Mouse (Mus musculus) spleen, adult 2 months (tissue): ENCODE measurements around the gene Gfod1.

Experiments
- CTCF ChIP-seq: fragments of 200-500 bp; IDR thresholded peaks from 2 replicates; pipeline ENCODE4 v1.5.1; 2011; ENCODE audit warnings: mild to moderate bottlenecking, inconsistent platforms; ENCODE audit not compliant: insufficient read depth, insufficient read length, insufficient replicate concordance; ENCODE audit errors: extremely low read depth
- POLR2A ChIP-seq: fragments of 200-500 bp; IDR thresholded peaks from 2 replicates; pipeline ENCODE4 v1.6.1; 2011; ENCODE audit warnings: low read depth, low read length, inconsistent platforms

DNA sequence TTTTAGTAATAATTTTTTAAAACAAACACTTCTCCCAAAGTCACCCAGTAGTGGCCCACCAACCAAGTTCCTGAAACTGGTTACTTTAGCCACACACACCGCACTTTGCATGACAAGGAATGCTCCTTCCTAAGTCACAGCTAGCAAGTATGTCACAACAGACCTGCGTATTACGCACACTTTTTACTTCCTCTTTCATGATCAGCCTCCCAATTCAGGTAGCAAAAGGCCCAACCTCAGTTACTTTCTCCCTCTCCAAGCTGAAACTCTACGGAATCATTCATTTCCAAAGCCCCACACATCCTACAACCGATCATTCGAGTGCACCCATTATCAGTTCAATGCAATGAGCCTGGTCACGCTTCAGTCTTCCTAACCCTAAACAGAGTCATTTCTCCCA, 8.3 kb downstream of the Gfod1 start:
- TF ChIP-seq CTCF (no peak), POLR2A (no peak)
